In genomic region chr11:44924896-44925295, GRCm38 (mm10) we compare ENCODE assay signal across 10 mouse cellular contexts.
DNase-seq lines count a peak whose midpoint lies in the region; ATAC-seq and TF ChIP-seq lines count a peak whose summit lies in the region.
"Had no signal": no experiment of that assay in that cellular context is flagged by ENCODE, and none has a peak within 500 bp of the region (broad histone marks: within the 10 kb centered on the region; RNA-seq: fewer than 3 reads in every experiment).

No protein-coding gene starts in this region.

- H3K4me2 ChIP-seq in hindbrain, embryonic 13.5 days, result no peak overlapping the region
- no peak overlapping the region for H3K4me2 ChIP-seq in hindbrain, embryonic 16.5 days (ENCODE audit: low read length)
- peak overlapping the region; percentile 76 for H3K4me2 ChIP-seq in myocyte (ENCODE audit: low read depth)
- H3K4me2 ChIP-seq: heart, embryonic 13.5 days had no signal

- no peak for TF ChIP-seq POLR2A in myocyte (IDR thresholded peaks at IDR 0.05; ENCODE audit: insufficient read length, low read depth)

- no peak overlapping the region for H3ac ChIP-seq in myocyte (ENCODE audit: control insufficient read depth, insufficient read length)

- no peaks in the 10 kb centered on the region for H3K9me3 ChIP-seq in hindbrain, embryonic 13.5 days
- no peaks in the 10 kb centered on the region for H3K9me3 ChIP-seq in hindbrain, embryonic 16.5 days (ENCODE audit: control insufficient read depth, low read length)
- no peaks in the 10 kb centered on the region for H3K9me3 ChIP-seq in embryonic facial prominence, embryonic 10.5 days
- H3K9me3 ChIP-seq: heart, embryonic 13.5 days had no signal

- DNase-seq in CD4-positive, CD25-positive, alpha-beta regulatory T cell, adult 2 months (ENCODE audit: low read depth, low spot score), result peak; percentile 63
- peak; percentile 75 for DNase-seq in embryonic facial prominence, embryonic 10.5 days (ENCODE audit: low spot score)
- no peak for DNase-seq in gastrocnemius, postnatal 25 days
- no peak for DNase-seq in ovary, postnatal 14 days (ENCODE audit: low spot score)
- DNase-seq: right cerebral cortex, adult 18-20 months had no signal

- peaks cover 2% of the 10 kb centered on the region; the same call in 1 of the 2 replicates for H3K4me1 ChIP-seq in hindbrain, embryonic 13.5 days (replicated peaks)
- H3K4me1 ChIP-seq in hindbrain, embryonic 16.5 days (ENCODE audit: control insufficient read depth, insufficient read depth, low read depth, low read length), result no peaks in the 10 kb centered on the region
- H3K4me1 ChIP-seq in embryonic facial prominence, embryonic 10.5 days, result peaks cover 26% of the 10 kb centered on the region

- H3K79me2 ChIP-seq in myocyte (ENCODE audit: control insufficient read depth, insufficient read depth), result no peaks in the 10 kb centered on the region

- 0 out of 2 replicates have a peak, but pooled peaks cover 3% of the 10 kb centered on the region for H3K36me3 ChIP-seq in hindbrain, embryonic 13.5 days
- no peaks in the 10 kb centered on the region for H3K36me3 ChIP-seq in hindbrain, embryonic 16.5 days (ENCODE audit: control insufficient read depth, insufficient read depth, low read length)
- 0 out of 2 replicates have a peak, but pooled peaks cover 4% of the 10 kb centered on the region for H3K36me3 ChIP-seq in embryonic facial prominence, embryonic 10.5 days (replicated peaks)
- no peaks in the 10 kb centered on the region for H3K36me3 ChIP-seq in myocyte (ENCODE audit: control insufficient read depth, insufficient read depth)

- ATAC-seq in hindbrain, embryonic 13.5 days (ENCODE audit: low FRiP score), result no peak
- no peak; the same call in 1 of the 2 replicates for ATAC-seq in hindbrain, embryonic 16.5 days
- no peak for ATAC-seq in cerebellum, adult (ENCODE audit: insufficient number of reproducible peaks, low FRiP score, low TSS enrichment)

- no peak overlapping the region for H3K4me3 ChIP-seq in hindbrain, embryonic 13.5 days
- H3K4me3 ChIP-seq in hindbrain, embryonic 16.5 days (ENCODE audit: low read length), result no peak overlapping the region
- H3K4me3 ChIP-seq in embryonic facial prominence, embryonic 10.5 days, result peak overlapping the region; percentile 6; the same call in 1 of the 2 replicates
- H3K4me3 ChIP-seq in myocyte, result no peak overlapping the region
- H3K4me3 ChIP-seq: heart, embryonic 13.5 days had no signal

- H3K27ac ChIP-seq in hindbrain, embryonic 13.5 days, result peak overlapping the region; percentile 72
- H3K27ac ChIP-seq in hindbrain, embryonic 16.5 days (ENCODE audit: low read depth, low read length), result no peak overlapping the region
- peak overlapping the region; percentile 80 for H3K27ac ChIP-seq in embryonic facial prominence, embryonic 10.5 days (replicated peaks)
- H3K27ac ChIP-seq: heart, embryonic 13.5 days had no signal

- H3K27me3 ChIP-seq in hindbrain, embryonic 13.5 days, result no peaks in the 10 kb centered on the region
- H3K27me3 ChIP-seq in hindbrain, embryonic 16.5 days (replicated peaks; ENCODE audit: control insufficient read depth, insufficient read depth, low read length), result no peaks in the 10 kb centered on the region
- 0 out of 2 replicates have a peak, but pooled peaks cover 3% of the 10 kb centered on the region for H3K27me3 ChIP-seq in embryonic facial prominence, embryonic 10.5 days (replicated peaks; ENCODE audit: low read depth, poor library complexity, severe bottlenecking)
- H3K27me3 ChIP-seq in myocyte (ENCODE audit: control insufficient read depth, insufficient read depth, insufficient read length), result no peaks in the 10 kb centered on the region
- H3K27me3 ChIP-seq: heart, embryonic 13.5 days had no signal

- WGBS in hindbrain, embryonic 13.5 days, result 46% methylated on average over 8 of the region's 8 CpGs
- WGBS in hindbrain, embryonic 16.5 days, result 44% methylated on average over 8 of the region's 8 CpGs
- WGBS in embryonic facial prominence, embryonic 10.5 days, result 23% methylated on average over 8 of the region's 8 CpGs

- H3K9ac ChIP-seq in hindbrain, embryonic 13.5 days, result no peak overlapping the region
- no peak overlapping the region for H3K9ac ChIP-seq in hindbrain, embryonic 16.5 days (ENCODE audit: low read depth, low read length)
- H3K9ac ChIP-seq: heart, embryonic 13.5 days had no signal

TF ChIP-seq in myocyte, 11 proteins besides CTCF, POLR2A, EP300 and RAD21:
- TF ChIP-seq TCF3 (IDR thresholded peaks at IDR 0.05; ENCODE audit: insufficient read length, low read depth) (no peak), SRF (IDR thresholded peaks at IDR 0.05; ENCODE audit: control insufficient read depth, insufficient read length, low read depth) (no peak), E2F4 (IDR thresholded peaks at IDR 0.05; ENCODE audit: insufficient read depth) (no peak), MAX (IDR thresholded peaks at IDR 0.05; ENCODE audit: low read depth) (no peak), CEBPB (IDR thresholded peaks at IDR 0.05; ENCODE audit: insufficient read depth, poor library complexity, severe bottlenecking) (no peak), TCF12 (IDR thresholded peaks at IDR 0.05; ENCODE audit: insufficient read depth, poor library complexity, severe bottlenecking) (no peak), USF1 (IDR thresholded peaks at IDR 0.05; ENCODE audit: low read depth) (no peak)

Comparison
In these comparisons a context has a peak if more than half of its experiments do, and no peak if none do; other contexts are left out.
1. DNase-seq: peak in CD4-positive, CD25-positive, alpha-beta regulatory T cell, adult 2 months (single experiment) and embryonic facial prominence, embryonic 10.5 days (single experiment); none in gastrocnemius, postnatal 25 days (single experiment) and ovary, postnatal 14 days (single experiment).